Mouse (Mus musculus) adipocyte (in vitro differentiated cells): ENCODE data around the gene Ptprb.

Source experiments
- DNase-seq: peaks from one replicate; pipeline ENCODE4 v3.0.0-alpha.2; 2016; ENCODE audit warnings: low spot score

Ptprb gene

GRCm38 (mm10) chr10:116374111-116374510, 98.8 kb downstream of the Ptprb start:
- DNase-seq: no peak

- DNase-seq: peak; percentile 16
Observed at GRCm38 (mm10) chr10:116376853-116377252, 101.5 kb downstream of the Ptprb start.

GRCm38 (mm10) chr10:116382826-116383685, 107.7 kb downstream of the Ptprb start:
- DNase-seq: no peak

GRCm38 (mm10) chr10:116384401-116384800, 109.1 kb downstream of the Ptprb start:
- DNase-seq: no peak

- no peak for DNase-seq
Observed at GRCm38 (mm10) chr10:116386391-116386885, 111.1 kb downstream of the Ptprb start.

- DNase-seq: no peak
Observed at GRCm38 (mm10) chr10:116388840-116389239, 113.5 kb downstream of the Ptprb start.

GRCm38 (mm10) chr10:116393790-116394475, 118.6 kb downstream of the Ptprb start:
- DNase-seq: no peak

- no peak for DNase-seq
Observed at GRCm38 (mm10) chr10:116394585-116394984, 119.3 kb downstream of the Ptprb start.

GRCm38 (mm10) chr10:116396279-116396678, 121.0 kb downstream of the Ptprb start:
- no peak for DNase-seq

- no peak for DNase-seq
Observed at GRCm38 (mm10) chr10:116396966-116397365, 121.6 kb downstream of the Ptprb start.

- no peak for DNase-seq
Observed at GRCm38 (mm10) chr10:116397573-116397972, 122.2 kb downstream of the Ptprb start.

- no peak for DNase-seq
Observed at GRCm38 (mm10) chr10:116397973-116398372, 122.7 kb downstream of the Ptprb start.

GRCm38 (mm10) chr10:116402742-116403425, 127.6 kb downstream of the Ptprb start:
- no peak for DNase-seq

- DNase-seq: no peak
Observed at GRCm38 (mm10) chr10:116403679-116404078, 128.4 kb downstream of the Ptprb start.

GRCm38 (mm10) chr10:116405011-116405410, 129.7 kb downstream of the Ptprb start:
- no peak for DNase-seq

GRCm38 (mm10) chr10:116407684-116408359, 132.5 kb downstream of the Ptprb start:
- DNase-seq: no peak

- DNase-seq: no peak
Observed at GRCm38 (mm10) chr10:116410826-116411225, 135.5 kb downstream of the Ptprb start.

- no peak for DNase-seq
Observed at GRCm38 (mm10) chr10:116416142-116416541, 140.8 kb downstream of the Ptprb start.

GRCm38 (mm10) chr10:116416726-116417125, 141.4 kb downstream of the Ptprb start:
- DNase-seq: no peak

- no peak for DNase-seq
Observed at GRCm38 (mm10) chr10:116418121-116418726, 142.9 kb downstream of the Ptprb start.

GRCm38 (mm10) chr10:116420976-116421375, 145.7 kb downstream of the Ptprb start:
- no peak for DNase-seq
